Mouse (Mus musculus): ENCODE measurements around the gene Cpm. TPM values are rescaled to one million over a fixed set of nuclear protein-coding genes. Genes with fewer than 3 reads are reported as not detected.
A peak's percentile ranks its signal among the peaks of the same experiment; 100 is the strongest.

Cpm gene
- total and polyA plus RNA-seq, 2 experiments: 0.80 to 1.4 TPM

- Histone ChIP-seq H3K4me1 (ENCODE audit: control insufficient read depth, insufficient read depth, low read length) (peaks cover 4% of the 10 kb centered on the region; the same call in 1 of the 2 replicates), H3K79me2 (ENCODE audit: control insufficient read depth, insufficient read depth, low read length) (no peaks in the 10 kb centered on the region), H3K9ac (ENCODE audit: low read depth, low read length) (no peak overlapping the region), H3K27ac (replicated peaks; ENCODE audit: insufficient read depth, low read depth, low read length) (no peak overlapping the region), H3K4me3 (ENCODE audit: insufficient read depth, low read depth, low read length) (no peak overlapping the region), H3K27me3 (ENCODE audit: control insufficient read depth, insufficient read depth, low read length) (no peaks in the 10 kb centered on the region), H3K36me3 (ENCODE audit: control insufficient read depth, insufficient read depth, low read length) (no peaks in the 10 kb centered on the region)
- TF ChIP-seq POLR2A (IDR thresholded peaks at IDR 0.05; ENCODE audit: extremely low read depth, insufficient read depth, low read length) (no peak), CTCF (IDR thresholded peaks at IDR 0.05; ENCODE audit: low read depth, low read length) (no peak)
- WGBS: 94% methylated on average over 12 of the region's 12 CpGs
- no peak for DNase-seq (ENCODE audit: extremely low read depth, low read depth, low spot score)
Observed at GRCm38 (mm10) chr10:117621616-117622533, 7.4 kb upstream of the Cpm start.

- Histone ChIP-seq H3K4me3 (ENCODE audit: insufficient read depth, low read depth, low read length) (no peak overlapping the region), H3K79me2 (ENCODE audit: control insufficient read depth, insufficient read depth, low read length) (no peaks in the 10 kb centered on the region), H3K4me1 (ENCODE audit: control insufficient read depth, insufficient read depth, low read length) (peaks cover 4% of the 10 kb centered on the region; the same call in 1 of the 2 replicates), H3K27ac (replicated peaks; ENCODE audit: insufficient read depth, low read depth, low read length) (no peak overlapping the region), H3K9ac (ENCODE audit: low read depth, low read length) (no peak overlapping the region), H3K27me3 (ENCODE audit: control insufficient read depth, insufficient read depth, low read length) (no peaks in the 10 kb centered on the region), H3K36me3 (ENCODE audit: control insufficient read depth, insufficient read depth, low read length) (no peaks in the 10 kb centered on the region)
- TF ChIP-seq CTCF (IDR thresholded peaks at IDR 0.05; ENCODE audit: low read depth, low read length) (no peak), POLR2A (IDR thresholded peaks at IDR 0.05; ENCODE audit: extremely low read depth, insufficient read depth, low read length) (no peak)
- DNase-seq (ENCODE audit: extremely low read depth, low read depth, low spot score): no peak
Observed at GRCm38 (mm10) chr10:117623358-117623757, 5.9 kb upstream of the Cpm start.

- Histone ChIP-seq H3K36me3 (ENCODE audit: control insufficient read depth, insufficient read depth, low read length) (no peaks in the 10 kb centered on the region), H3K4me1 (ENCODE audit: control insufficient read depth, insufficient read depth, low read length) (peaks cover 8% of the 10 kb centered on the region), H3K79me2 (ENCODE audit: control insufficient read depth, insufficient read depth, low read length) (no peaks in the 10 kb centered on the region), H3K27me3 (ENCODE audit: control insufficient read depth, insufficient read depth, low read length) (no peaks in the 10 kb centered on the region), H3K9ac (ENCODE audit: low read depth, low read length) (no peak overlapping the region), H3K27ac (replicated peaks; ENCODE audit: insufficient read depth, low read depth, low read length) (no peak overlapping the region), H3K4me3 (ENCODE audit: insufficient read depth, low read depth, low read length) (no peak overlapping the region)
- no peak for DNase-seq (ENCODE audit: extremely low read depth, low read depth, low spot score)
- TF ChIP-seq POLR2A (IDR thresholded peaks at IDR 0.05; ENCODE audit: extremely low read depth, insufficient read depth, low read length): no peak
- no peak for TF ChIP-seq CTCF (IDR thresholded peaks at IDR 0.05; ENCODE audit: low read depth, low read length)
- whole genome bisulfite sequencing: 90% methylated on average over 3 of the region's 3 CpGs
Observed at GRCm38 (mm10) chr10:117624222-117624621, 5.1 kb upstream of the Cpm start.

- Histone ChIP-seq H3K79me2 (ENCODE audit: control insufficient read depth, insufficient read depth, low read length) (no peaks in the 10 kb centered on the region), H3K9ac (ENCODE audit: low read depth, low read length) (no peak overlapping the region), H3K4me3 (ENCODE audit: insufficient read depth, low read depth, low read length) (no peak overlapping the region), H3K36me3 (ENCODE audit: control insufficient read depth, insufficient read depth, low read length) (no peaks in the 10 kb centered on the region), H3K27me3 (ENCODE audit: control insufficient read depth, insufficient read depth, low read length) (no peaks in the 10 kb centered on the region), H3K4me1 (ENCODE audit: control insufficient read depth, insufficient read depth, low read length) (peaks cover 11% of the 10 kb centered on the region), H3K27ac (replicated peaks; ENCODE audit: insufficient read depth, low read depth, low read length) (no peak overlapping the region)
- TF ChIP-seq CTCF (IDR thresholded peaks at IDR 0.05; ENCODE audit: low read depth, low read length) (no peak), POLR2A (IDR thresholded peaks at IDR 0.05; ENCODE audit: extremely low read depth, insufficient read depth, low read length) (no peak)
- DNase-seq (ENCODE audit: extremely low read depth, low read depth, low spot score): no peak
- 78% methylated on average over 9 of the region's 9 CpGs for WGBS
Observed at GRCm38 (mm10) chr10:117624655-117625497, 4.4 kb upstream of the Cpm start.

- TF ChIP-seq CTCF (IDR thresholded peaks at IDR 0.05; ENCODE audit: low read depth, low read length) (no peak), POLR2A (IDR thresholded peaks at IDR 0.05; ENCODE audit: extremely low read depth, insufficient read depth, low read length) (no peak)
- WGBS: 55% methylated on average over 8 of the region's 9 CpGs
- H3K4me1 ChIP-seq (ENCODE audit: control insufficient read depth, insufficient read depth, low read length): peaks cover 11% of the 10 kb centered on the region
- peak; percentile 47 for DNase-seq (ENCODE audit: extremely low read depth, low read depth, low spot score)
- no peaks in the 10 kb centered on the region for H3K36me3 ChIP-seq (ENCODE audit: control insufficient read depth, insufficient read depth, low read length)
- H3K9ac ChIP-seq (ENCODE audit: low read depth, low read length): no peak overlapping the region
- H3K79me2 ChIP-seq (ENCODE audit: control insufficient read depth, insufficient read depth, low read length): no peaks in the 10 kb centered on the region
- no peak overlapping the region for H3K4me3 ChIP-seq (ENCODE audit: insufficient read depth, low read depth, low read length)
- H3K27me3 ChIP-seq (ENCODE audit: control insufficient read depth, insufficient read depth, low read length): peaks cover 3% of the 10 kb centered on the region; the same call in 1 of the 2 replicates
- H3K27ac ChIP-seq (replicated peaks; ENCODE audit: insufficient read depth, low read depth, low read length): no peak overlapping the region
Observed at GRCm38 (mm10) chr10:117625500-117626296, 3.6 kb upstream of the Cpm start.

All from liver, adult 2 months (tissue).